Mouse (Mus musculus): ENCODE results near the gene Ipmk. TPM values are rescaled to one million over a fixed set of nuclear protein-coding genes. Genes with fewer than 3 reads are reported as not detected.

Ipmk gene
- polyA plus RNA-seq, 1 experiment from 2014 or later: 13.9 TPM

Other genes with a start within 250 kb of the Ipmk start
- gene Bicc1, start 188.1 kb upstream of the Ipmk start, polyA plus RNA-seq (2016; fragmentation: Nextera tagmentation; extraction: Ambion mirVana): 4.9 and 5.8 TPM in 2 replicates
- gene Tfam, start 109.5 kb upstream of the Ipmk start, polyA plus RNA-seq (2016; fragmentation: Nextera tagmentation; extraction: Ambion mirVana): 51.0 and 59.5 TPM in 2 replicates
- gene Ube2d1, start 62.5 kb upstream of the Ipmk start, polyA plus RNA-seq (2016; fragmentation: Nextera tagmentation; extraction: Ambion mirVana): 12.0 and 12.5 TPM in 2 replicates
- gene Cisd1, start 2.8 kb upstream of the Ipmk start, polyA plus RNA-seq (2016; fragmentation: Nextera tagmentation; extraction: Ambion mirVana): 99.8 and 104 TPM in 2 replicates

Data from liver, embryonic 12.5 days (tissue).